Mouse (Mus musculus) frontal cortex, postnatal 14 days (tissue): Measurements from ENCODE around the gene Wasl.

Experiments used
- DNase-seq, 2 experiments: peaks; one replicate each; pipeline ENCODE4 v3.0.0; 2022; ENCODE audit warnings: low spot score in 2 of 2

Gene Wasl

DNA sequence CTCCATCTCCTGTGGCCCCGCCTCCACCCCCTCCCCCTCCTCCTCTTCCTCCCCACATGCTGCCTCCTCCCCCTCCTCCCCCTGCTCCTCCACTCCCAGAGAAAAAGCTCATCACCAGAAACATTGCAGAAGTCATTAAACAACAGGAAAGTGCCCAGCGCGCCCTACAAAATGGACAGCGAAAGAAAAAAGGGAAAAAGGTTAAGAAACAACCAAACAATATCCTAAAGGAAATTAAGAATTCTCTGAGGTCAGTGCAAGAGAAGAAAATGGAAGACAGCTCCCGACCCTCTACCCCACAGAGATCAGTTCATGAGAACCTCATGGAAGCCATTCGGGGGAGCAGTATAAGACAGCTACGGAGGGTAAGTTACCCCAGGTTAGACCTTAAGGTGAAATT lies 60.5 kb downstream of the Wasl start:
- no peak for DNase-seq

DNA sequence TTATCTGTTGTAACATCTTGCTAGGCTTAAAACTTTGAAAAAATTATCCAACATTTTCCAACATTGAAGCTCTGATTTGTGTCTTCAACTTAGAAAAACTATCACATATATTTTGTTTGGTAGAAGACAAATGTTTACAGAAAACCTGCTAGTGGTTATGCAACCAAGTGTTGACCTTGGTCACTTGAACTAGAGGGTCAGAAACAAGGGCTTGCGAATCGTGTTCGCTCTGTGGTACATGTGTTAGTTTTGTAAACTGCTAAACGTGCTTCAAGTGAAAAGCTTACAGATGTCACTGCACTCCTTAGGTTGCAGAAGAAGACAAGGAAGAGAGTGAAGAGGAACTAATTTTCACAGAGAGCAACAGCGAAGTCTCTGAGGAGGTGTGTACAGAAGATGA lies 61.8 kb downstream of the Wasl start:
- DNase-seq = no peak

DNA sequence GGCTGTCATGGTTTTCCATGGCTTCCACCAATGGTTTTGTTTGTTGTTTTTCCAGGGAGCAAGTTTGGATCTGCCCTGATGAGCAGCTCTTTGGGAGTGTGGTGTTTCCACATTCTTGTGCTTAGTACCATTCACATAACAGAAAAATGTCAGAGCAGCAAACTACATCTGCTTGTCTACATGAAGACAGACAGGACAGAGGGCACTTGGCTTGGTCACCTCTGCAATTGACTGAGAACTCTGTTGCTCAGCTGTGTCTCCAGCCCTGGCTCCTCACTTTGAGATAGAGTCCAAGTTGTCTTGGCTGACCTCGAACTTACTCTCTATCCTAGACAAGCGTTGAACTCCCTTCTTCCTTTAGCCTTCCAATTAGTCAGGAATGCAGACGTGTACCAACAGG lies 62.5 kb downstream of the Wasl start:
- no peak for DNase-seq

DNA sequence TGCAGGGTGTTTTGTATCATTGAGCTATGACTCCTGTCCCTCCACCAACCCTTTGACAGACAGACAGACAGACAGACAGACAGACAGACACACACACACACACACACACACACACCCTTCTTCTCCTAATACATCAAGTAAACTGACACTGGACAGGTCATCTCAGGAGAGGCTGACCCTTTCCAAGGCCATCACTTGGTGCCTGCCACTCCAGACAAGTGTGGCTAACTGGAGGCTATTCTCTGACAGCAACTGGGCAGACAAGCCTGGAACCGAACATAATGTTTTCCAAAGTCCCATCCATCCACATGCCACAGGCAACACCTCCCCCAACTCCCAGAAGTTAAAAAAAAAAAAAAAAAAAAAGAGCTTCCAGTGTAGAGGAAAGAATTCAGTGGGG lies 63.1 kb downstream of the Wasl start:
- DNase-seq = no peak

DNA sequence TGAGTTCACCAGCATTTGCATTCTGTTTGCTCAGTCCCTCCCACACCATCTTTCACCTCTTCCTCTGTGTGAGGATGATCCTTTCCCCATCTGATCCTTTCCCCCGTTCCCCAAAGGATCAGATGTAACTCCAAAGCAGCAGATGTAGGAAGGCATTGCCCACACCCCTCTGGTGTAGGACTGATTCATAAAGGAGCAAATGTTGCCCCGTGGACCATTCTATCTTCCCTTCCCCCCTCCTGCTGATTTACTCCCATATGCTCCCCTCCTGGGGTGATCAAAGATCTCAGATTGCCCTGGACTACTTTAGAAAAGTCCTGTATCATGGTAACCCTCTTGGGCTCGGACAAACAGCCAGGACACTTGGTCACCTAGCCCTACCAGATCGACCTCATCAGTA lies 64.1 kb downstream of the Wasl start:
- DNase-seq = no peak

DNA sequence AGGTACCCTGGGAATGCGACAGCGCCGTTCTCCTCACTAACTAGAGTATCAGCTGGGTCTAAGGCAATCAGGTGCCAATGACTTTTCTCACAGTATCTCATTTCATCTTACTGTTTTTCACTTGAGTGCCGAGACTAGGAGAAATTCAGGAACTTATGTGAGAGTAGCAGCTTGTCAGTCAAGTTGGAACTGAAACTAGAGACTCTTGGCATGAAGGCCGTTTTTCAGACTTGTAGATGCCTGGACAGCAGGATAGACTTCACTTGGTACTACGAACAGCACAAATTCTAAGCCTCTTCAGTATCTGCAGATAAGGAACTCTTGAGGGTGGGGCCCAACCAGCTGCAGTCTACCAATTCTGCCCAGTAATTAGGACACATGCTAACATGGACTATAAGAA lies 64.7 kb downstream of the Wasl start:
- DNase-seq = no peak

DNA sequence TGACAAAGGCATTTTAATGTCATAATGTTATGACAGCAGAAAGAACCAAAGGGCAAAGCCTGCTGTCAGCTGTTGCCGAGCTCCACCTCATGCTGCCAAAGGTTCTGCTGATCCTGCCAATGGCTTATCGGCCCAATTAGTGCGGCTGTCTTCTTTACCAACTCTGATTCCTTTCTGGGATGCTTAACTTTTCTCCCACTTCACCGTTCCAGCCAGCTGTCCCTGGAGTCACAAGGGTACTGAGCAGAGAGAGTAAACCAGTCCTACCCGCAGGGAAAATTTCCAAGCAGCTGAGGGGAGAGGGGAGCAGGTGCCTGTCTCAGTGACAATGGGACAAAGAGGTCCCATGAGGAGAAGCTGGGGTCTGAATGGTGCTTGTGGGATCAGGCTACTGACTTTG lies 65.2 kb downstream of the Wasl start:
- DNase-seq = no peak

DNA sequence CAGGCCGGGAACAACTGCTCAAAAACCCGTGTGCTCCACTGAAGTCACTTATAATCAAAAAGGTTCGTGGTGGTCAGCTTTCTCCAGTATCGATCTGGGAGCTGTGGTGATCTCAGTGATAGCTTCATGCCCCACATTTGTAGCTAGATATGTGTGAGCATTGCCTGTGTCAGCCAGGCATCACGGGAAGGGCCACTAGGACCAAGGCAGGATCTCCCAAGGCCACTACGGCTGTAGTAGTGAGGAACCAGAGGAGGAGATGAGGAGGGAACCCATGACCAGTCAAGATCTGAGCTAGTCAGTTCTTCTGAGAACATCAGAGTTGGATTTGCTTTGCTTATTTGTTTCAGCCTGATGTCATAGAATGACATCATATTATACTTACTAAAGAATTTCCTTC lies 65.6 kb downstream of the Wasl start:
- DNase-seq = no peak

DNA sequence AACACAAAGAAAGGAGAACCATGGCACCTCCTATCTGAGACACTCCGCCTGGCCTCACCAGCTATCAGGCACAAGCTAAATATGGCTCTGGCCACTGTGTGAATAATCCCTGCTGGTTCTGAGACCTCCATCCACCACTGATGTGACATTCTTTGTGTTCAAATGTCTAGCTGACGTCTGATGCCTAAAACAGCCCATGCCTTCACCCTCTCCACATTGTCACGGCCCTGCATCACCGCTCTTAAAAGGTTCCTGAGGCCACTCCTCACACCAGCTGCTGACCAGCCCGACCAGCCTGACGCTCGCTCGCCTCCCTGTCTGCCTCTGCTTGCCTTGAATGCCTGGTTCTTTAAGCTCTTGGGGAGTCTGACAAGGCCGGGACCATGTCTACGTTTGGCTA lies 67.3 kb downstream of the Wasl start, which contains the start of gene Lmod2:
Lmod2 (plus strand) TSS at position 263 of the 400 bp plus-strand sequence.
- DNase-seq = no peak

DNA sequence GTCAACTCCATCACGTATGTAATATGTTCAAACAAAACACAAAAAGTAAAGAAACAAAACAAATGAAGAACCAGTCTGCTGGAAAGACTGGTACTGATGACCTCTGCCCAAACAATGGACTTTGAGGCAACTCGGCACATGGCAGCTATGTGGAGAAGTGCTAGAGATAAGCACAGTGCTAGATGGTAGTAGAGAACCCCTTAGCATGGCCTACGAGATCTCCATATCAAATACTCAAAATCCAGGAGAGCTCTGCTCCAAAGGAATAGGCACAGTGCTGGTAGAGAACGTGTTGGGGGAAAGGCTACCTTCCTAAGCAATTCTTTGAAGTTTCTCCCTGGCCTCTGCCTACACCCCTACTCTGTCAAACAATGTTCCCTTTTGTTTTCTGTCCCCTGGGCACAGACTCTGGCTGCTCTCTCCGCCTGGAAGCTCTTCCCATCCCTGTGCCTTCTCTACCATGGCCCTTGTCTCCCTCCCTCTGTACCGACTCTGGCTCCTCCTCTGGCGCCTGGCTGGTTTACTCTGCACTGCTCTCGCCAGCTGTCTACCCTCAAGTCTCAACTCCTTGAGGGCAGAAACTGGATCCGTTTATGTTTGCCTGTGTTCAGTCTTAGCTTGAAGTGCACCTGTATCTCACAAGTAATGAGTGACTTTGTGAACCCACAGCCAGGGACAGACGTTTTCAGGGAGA lies 73.1 kb downstream of the Wasl start:
- no peak for DNase-seq

DNA sequence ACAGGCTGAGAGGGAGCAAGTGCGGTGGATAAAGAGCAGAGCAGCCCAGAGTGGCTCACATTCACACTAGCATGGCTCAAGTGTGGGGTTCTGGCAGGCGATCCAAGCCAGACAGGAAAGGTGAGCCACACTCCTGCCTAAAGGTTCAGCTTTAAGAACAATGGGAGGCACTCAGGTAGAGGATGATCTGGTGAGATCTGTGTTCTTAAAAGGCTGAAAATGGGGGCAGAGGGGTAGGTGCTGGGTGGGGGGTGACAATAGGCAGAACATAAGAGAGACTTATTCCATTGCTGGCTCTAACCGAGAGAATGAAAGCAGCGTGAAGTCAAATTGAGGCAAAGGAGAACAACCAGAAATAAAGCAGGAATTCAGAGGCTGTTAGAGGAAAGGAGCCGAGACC lies 74.5 kb downstream of the Wasl start:
- DNase-seq = no peak

DNA sequence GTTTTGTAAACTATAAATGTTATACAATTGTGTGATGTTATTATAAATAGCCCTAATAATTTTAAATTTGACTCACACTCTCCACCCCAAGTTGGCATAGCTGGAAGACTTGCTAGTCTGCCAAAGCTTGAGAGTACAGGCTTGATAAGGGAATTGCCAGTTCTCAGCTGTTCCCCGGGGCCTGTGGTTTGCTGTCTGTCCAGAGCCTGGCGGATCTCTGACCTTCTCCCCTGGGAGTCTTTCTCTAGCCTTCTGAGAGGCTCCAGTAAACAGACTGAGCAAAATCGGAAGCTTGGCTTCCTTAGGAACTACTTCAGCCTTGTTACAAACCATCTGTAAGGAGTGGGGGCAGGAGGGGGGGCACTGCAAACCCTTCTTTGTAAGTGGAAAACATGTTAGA lies 77.9 kb downstream of the Wasl start:
- DNase-seq = no peak

DNA sequence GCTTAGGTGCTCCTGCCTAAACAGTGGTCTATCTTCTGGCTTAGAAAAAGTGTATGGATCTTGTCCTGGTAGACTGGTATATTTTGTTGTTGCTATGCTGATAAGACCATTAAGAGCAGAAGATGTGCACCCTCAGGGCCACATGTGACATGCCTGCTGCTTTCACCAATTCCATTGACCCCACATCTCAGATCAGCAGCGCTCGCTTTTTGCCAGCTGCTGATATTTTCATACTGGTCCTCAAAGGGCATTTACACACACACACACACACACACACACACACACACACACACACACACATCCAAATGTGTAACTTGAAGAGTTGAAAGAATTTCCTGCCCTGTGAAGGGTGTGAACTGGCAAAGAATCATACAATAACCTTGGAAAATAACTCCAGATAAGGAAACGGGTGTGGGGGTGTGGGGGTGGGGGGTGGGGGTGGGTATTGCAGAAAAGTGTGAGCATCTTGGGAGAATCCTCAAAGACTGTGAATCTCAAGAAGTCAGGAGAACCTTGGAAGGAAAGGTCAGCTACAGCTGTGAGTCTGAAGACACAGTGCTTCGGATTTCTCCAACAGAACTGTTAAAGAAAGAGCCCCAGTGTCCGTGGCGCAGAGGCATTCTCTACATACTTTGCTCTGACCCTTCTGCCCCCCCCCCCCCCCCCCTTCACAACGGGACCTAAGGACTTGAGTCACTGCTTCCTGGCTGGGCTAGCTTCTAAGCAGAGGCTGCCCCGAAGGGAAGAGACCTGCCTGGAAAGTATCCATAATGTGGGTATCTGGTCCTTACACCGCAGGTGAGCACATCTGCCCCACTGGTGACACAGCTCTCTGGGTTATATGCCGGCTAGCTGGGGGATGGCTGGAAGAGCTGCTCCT lies 79.1 kb downstream of the Wasl start:
- no peak for DNase-seq

DNA sequence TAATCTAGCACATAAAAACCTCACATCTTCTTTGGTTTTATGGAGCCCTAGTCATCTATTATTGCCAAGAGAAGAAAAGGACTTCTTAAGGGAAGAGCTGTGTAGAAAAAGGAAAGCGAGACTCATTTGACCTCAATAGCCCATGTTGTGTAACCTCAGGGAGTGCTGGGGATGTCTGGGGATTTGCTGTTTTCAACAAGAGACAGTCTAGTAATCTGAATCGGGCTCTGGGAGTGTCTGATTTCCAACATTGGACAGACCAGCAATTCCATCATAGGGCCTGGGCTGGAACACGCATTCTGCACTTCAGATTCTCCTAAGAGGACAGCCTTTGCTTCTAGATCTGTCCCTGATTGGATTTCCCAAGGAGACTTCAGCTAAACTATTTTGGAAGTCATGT lies 81.4 kb downstream of the Wasl start:
- DNase-seq = no peak

DNA sequence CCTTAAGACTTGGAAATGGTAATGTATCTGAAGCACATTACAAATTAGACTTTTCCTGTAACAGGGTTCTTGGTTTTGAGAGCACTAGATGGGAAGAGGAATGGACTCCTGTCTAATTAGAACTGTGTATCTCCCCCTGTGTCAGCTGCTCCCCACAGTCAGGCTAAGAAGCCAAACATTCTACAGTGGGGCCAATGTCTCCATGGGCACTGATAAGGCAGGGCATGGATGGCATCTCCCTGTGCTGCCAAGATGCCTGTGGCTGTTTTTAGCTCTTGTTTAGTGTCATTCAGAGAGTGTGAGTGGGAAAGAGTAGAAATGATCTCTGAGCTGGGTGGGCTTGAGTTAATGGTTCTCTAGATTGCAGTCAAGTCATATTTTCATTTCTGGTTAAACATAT lies 91.5 kb downstream of the Wasl start:
- DNase-seq = no peak

DNA sequence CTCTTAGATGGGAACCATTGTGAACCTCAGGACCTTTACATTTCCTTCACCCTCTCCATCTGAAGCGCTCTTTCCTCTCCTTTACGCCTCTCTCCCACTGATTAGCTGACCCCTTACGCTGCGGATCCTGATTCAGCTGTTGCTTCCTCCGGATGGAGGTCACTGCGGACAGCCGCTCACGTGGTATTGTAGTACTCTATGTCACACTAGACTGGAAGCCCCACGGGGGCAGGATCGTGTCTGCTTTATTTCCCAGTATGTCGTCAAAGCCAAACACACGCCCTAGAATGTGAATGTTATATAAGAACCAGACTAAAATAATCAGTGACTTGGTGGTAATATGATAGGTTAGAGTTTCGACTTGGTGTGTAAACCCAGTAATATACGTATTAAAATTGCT lies 92.4 kb downstream of the Wasl start:
- DNase-seq = no peak

DNA sequence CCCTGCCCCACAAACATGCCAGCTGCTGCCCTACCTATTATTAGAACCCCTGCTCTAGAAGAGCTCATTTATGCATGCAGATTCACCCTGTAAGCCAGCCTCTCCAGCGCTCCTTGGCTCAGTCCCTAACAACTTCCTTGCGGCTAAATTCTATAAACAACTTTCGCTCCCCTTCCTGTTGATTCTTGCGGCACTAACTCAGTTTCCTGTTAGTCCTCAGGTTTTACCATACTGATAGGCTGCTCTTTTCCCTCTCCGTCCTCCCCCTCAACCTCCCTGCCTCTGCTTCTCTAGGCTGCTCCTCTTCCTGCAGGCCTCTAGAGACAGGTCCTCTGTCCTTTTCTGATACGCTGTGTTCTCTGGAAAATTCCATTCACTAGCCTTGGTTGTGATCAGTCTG lies 93.7 kb downstream of the Wasl start:
- DNase-seq = no peak

DNA sequence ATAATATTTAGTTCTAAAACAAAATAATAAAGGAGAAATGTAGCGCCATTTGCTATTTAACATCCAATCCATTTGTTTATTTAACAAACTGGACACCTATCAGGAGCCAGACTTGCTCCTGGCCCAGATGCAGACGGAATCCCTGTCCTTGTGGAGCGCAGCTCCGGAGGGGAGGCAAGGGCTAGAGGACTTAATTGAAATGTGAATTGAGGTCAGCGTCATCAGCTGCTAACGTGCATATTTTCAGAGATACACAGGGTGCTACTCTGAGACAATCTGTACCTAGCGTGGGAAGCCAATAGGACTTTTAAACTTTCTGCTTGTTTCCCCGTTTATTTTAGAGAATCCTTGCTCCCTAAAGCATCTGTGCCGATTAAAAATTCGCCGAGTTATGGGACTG lies 94.5 kb downstream of the Wasl start:
- DNase-seq = no peak

DNA sequence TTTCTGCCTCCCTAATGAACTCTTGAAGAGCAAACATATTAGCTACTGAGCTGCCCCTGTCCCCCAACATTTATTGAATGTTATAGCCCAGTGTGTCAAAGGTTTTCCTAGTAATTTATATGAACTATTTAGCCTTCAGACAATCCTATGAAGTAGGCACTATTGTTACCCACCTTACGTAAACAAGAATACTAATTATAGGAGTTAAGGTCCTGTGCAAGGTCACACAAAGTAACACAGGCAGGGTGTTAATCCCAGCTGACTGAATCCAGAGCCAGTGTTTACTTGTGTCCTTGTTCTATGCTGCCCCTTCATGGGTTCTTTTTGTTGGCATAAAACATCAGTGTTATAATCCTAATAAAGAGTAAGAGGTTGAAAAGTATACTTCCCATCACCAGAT lies 95.1 kb downstream of the Wasl start:
- DNase-seq = no peak

DNA sequence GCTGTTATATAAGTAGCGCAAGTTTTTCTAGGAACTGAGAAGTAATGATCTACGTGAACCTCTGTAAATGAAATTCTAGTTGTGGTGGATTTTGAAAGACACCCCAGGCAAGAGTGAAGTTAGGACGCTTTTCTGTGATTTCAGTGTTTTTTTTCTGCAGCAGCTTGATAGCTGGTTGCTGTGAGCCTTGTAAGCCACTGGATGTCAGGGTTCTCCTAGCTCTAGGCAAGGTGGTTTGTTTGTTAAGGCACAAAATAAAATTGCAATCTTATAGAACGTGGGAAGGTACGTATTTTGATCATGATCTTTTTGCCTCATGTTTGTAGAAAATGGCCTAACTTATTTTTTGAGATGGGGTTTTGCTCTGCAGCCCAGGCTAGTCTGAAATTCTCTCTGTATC lies 95.8 kb downstream of the Wasl start:
- DNase-seq = no peak

DNA sequence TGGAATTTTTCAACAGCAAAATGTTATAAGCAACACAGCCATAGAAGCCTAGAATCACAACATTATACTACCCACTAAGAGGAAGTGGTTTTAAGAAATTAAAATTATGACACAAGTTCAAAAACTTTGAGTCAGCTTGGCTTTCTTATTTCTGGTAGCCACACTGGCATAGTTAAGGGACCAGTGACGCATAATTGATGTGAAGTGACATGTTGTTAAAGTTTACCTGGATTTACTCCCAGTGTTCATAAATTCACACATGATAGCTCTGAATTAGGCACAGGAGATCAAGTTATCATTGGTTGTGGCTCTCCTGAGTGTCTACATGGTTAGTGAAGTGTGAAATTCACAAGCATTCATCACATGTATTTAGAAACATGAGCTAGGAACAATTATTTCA lies 99.9 kb downstream of the Wasl start:
- DNase-seq = no peak

DNA sequence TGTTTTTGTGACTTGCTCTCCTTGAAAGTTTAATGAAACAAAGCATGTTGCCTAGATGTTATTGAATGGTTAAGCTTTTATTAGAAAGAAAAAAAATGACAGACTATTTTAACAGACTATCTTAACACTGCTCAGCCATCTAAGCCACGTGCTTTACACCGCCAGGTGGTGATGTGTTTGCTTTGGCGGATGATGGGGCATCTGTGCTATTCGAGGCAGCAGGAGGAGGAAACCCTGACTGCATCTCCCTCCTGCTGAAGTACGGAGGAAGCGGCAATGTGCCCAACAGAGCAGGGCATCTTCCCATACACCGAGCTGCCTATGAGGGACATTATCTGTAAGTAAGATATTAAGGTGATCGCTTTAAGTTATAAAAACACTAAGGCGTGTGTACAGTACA lies 100.7 kb downstream of the Wasl start:
- no peak for DNase-seq
